Mouse (Mus musculus) heart, postnatal 0 days (tissue): Measurements from ENCODE around the gene Eif4b.

ENCODE experiments used
- CTCF ChIP-seq: IDR thresholded peaks from 2 replicates; pipeline ENCODE4 v1.5.1; 2016; ENCODE audit warnings: antibody characterized with exemption, control low read depth, low read depth
- EP300 ChIP-seq: IDR thresholded peaks from 2 replicates; pipeline ENCODE4 v1.6.1; 2016; ENCODE audit warnings: antibody characterized with exemption, low read depth

DNA sequence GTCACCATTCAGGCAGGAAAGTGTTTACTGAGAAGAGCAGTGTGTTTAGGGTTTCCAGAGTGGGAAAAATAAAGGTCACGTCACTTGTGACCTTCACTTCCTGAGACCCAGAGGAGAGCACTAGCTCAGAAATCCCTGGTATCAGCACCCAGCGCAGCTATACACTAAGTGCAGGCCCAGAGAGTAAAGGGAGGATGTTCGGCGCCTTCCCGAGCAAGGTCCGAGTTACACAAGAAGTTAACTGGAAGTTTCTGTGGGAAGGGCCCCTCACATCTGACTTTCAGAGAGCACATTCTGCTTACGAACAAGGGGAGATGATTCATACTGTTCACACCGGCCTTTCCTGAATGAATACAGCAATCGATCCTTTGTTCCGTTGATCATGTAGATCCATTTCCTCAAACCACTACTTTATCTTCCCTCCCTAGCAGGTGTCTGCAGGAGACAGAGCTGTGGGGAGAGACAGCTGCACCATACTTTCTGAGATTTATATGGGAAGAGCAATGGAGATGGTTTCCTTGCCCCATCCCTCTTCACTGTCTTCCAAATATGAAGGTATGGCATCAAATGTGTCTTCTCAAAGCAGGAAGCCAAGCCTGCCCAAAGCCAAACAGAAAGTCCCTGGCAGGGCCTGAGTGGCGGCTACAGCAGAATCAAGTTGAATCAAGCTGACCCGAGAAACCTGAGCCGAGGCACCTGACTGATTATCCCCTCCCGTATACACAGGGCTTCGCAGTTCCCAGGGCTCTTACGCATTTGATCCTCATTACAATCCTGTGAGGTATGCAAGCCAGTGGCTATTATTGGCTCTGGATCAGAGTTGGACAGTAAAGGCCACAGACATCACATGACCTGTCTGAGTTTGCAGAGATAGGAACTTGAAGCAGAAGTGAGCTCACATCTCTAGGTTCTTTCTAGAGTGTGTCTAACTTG lies 39.2 kb upstream of the Eif4b start:
- no peak for TF ChIP-seq CTCF
- TF ChIP-seq EP300, result no peak
